Mouse (Mus musculus) thymus, adult 2 months (tissue): ENCODE measurements around the gene Pla2g3.

ENCODE experiments used
- CTCF ChIP-seq: fragments of 200-500 bp; IDR thresholded peaks from 2 replicates; pipeline ENCODE4 v1.5.1; 2012; ENCODE audit warnings: mild to moderate bottlenecking, control low read depth, low read length, moderate library complexity, borderline replicate concordance; ENCODE audit not compliant: control insufficient read depth, poor library complexity, insufficient read depth; ENCODE audit errors: extremely low read depth
- POLR2A ChIP-seq: fragments of 200-500 bp; IDR thresholded peaks from 2 replicates; pipeline ENCODE4 v1.6.1; 2012; ENCODE audit warnings: mild to moderate bottlenecking, low read length, control low read depth, moderate library complexity; ENCODE audit not compliant: control insufficient read depth, poor library complexity, insufficient read depth; ENCODE audit errors: extremely low read depth

- TF ChIP-seq CTCF (no peak), POLR2A (no peak)
Observed at GRCm38 (mm10) chr11:3475489-3475888, 12.6 kb upstream of the Pla2g3 start.
